Mouse (Mus musculus) macrophage (primary cell): ENCODE data around the gene Parp3. TPM values are rescaled to one million over a fixed set of nuclear protein-coding genes. Genes with fewer than 3 reads are reported as not detected.

ENCODE experiments used
- H3K27ac ChIP-seq: fragments of 350-480 bp; formaldehyde crosslinking; 2 replicates; pipeline ENCODE4 v1.9.0; 2021
- H3K36me3 ChIP-seq: fragments of 350-480 bp; formaldehyde crosslinking; 2 replicates; pipeline ENCODE4 v1.9.0; 2021; ENCODE audit errors: inconsistent target
- H3K4me3 ChIP-seq: fragments of 350-480 bp; formaldehyde crosslinking; 2 replicates; pipeline ENCODE4 v1.9.0; 2021; ENCODE audit errors: inconsistent target
- H3K79me2 ChIP-seq: fragments of 350-480 bp; formaldehyde crosslinking; 2 replicates; pipeline ENCODE4 v1.9.0; 2021; ENCODE audit errors: inconsistent target
- WGBS: methylation state at CpG from one replicate; pipeline ENCODE4 v1.1.7; 2026; ENCODE audit warnings: inconsistent platforms; ENCODE audit not compliant: missing documents; 5-methylcytosine and 5-hydroxymethylcytosine counted together
- polyA plus RNA-seq: library from polyadenylated mRNA; stranded (reverse); fragments of 250-400 nt; gene quantifications from 3 replicates; pipeline ENCODE4 v1.2.4, GENCODE M21; 2018; ENCODE audit warnings: inconsistent platforms

Parp3 gene
- polyA plus RNA-seq, 1 experiment from 2014 or later: 31.0 TPM

GRCm38 (mm10) chr9:106457163-106457559, 19.6 kb downstream of the Parp3 start:
- Histone ChIP-seq H3K4me3 (no peak overlapping the region), H3K79me2 (no peaks in the 10 kb centered on the region), H3K36me3 (no peaks in the 10 kb centered on the region), H3K27ac (no peak overlapping the region)
- WGBS: 92% methylated on average over 9 of the region's 9 CpGs

- H3K4me3 ChIP-seq: no peak overlapping the region
- 92% methylated on average over 15 of the region's 15 CpGs for WGBS
- H3K79me2 ChIP-seq: no peaks in the 10 kb centered on the region
- no peak overlapping the region for H3K27ac ChIP-seq
- H3K36me3 ChIP-seq: no peaks in the 10 kb centered on the region
These were observed 20.2 kb downstream of the Parp3 start for GRCm38 (mm10) chr9:106456325-106457162.

- WGBS: 81% methylated on average over 17 of the region's 17 CpGs
- Histone ChIP-seq H3K79me2 (no peaks in the 10 kb centered on the region), H3K4me3 (no peak overlapping the region), H3K27ac (no peak overlapping the region), H3K36me3 (no peaks in the 10 kb centered on the region)
These were observed 21.7 kb downstream of the Parp3 start for GRCm38 (mm10) chr9:106454888-106455681.

GRCm38 (mm10) chr9:106454071-106454761, 22.5 kb downstream of the Parp3 start:
- no peaks in the 10 kb centered on the region for H3K36me3 ChIP-seq
- WGBS: 32% methylated on average over 19 of the region's 20 CpGs
- H3K4me3 ChIP-seq: peak overlapping the region; percentile 15; the same call in 1 of the 2 replicates
- no peak overlapping the region for H3K27ac ChIP-seq
- H3K79me2 ChIP-seq: no peaks in the 10 kb centered on the region

GRCm38 (mm10) chr9:106453271-106454070, 23.3 kb downstream of the Parp3 start, which contains the start of gene Pcbp4:
Gene Pcbp4 (plus strand): TSS chr9:106453291.
- Histone ChIP-seq H3K27ac (no peak within 1 kb of the TSS), H3K36me3 (no peaks in the 10 kb centered on the region), H3K79me2 (no peaks in the 10 kb centered on the region), H3K4me3 (peak within 1 kb of the TSS; percentile 17; the same call in 1 of the 2 replicates)
- WGBS: 2% methylated on average over 54 of the region's 74 CpGs

- H3K27ac ChIP-seq: no peak overlapping the region
- H3K4me3 ChIP-seq: no peak overlapping the region
- 88% methylated on average over 6 of the region's 7 CpGs for WGBS
- no peaks in the 10 kb centered on the region for H3K79me2 ChIP-seq
- H3K36me3 ChIP-seq: no peaks in the 10 kb centered on the region
These were observed 23.9 kb downstream of the Parp3 start for GRCm38 (mm10) chr9:106452821-106453220.

- Histone ChIP-seq H3K27ac (no peak overlapping the region), H3K36me3 (no peaks in the 10 kb centered on the region), H3K79me2 (no peaks in the 10 kb centered on the region), H3K4me3 (no peak overlapping the region)
- WGBS: 82% methylated on average over 6 of the region's 6 CpGs
These were observed 24.4 kb downstream of the Parp3 start for GRCm38 (mm10) chr9:106452351-106452750.

- Histone ChIP-seq H3K27ac (no peak overlapping the region), H3K4me3 (no peak overlapping the region), H3K36me3 (no peaks in the 10 kb centered on the region), H3K79me2 (no peaks in the 10 kb centered on the region)
- WGBS: 69% methylated on average over 2 of the region's 2 CpGs
These were observed 24.9 kb downstream of the Parp3 start for GRCm38 (mm10) chr9:106451899-106452298.

GRCm38 (mm10) chr9:106451298-106451697, 25.5 kb downstream of the Parp3 start:
- Histone ChIP-seq H3K79me2 (no peaks in the 10 kb centered on the region), H3K4me3 (no peak overlapping the region), H3K27ac (no peak overlapping the region), H3K36me3 (no peaks in the 10 kb centered on the region)
- WGBS: 91% methylated on average over 10 of the region's 11 CpGs

- no peak overlapping the region for H3K4me3 ChIP-seq
- H3K79me2 ChIP-seq: no peaks in the 10 kb centered on the region
- H3K27ac ChIP-seq: no peak overlapping the region
- WGBS: 90% methylated on average over 9 of the region's 9 CpGs
- H3K36me3 ChIP-seq: no peaks in the 10 kb centered on the region
These were observed 26.1 kb downstream of the Parp3 start for GRCm38 (mm10) chr9:106450661-106451060.

GRCm38 (mm10) chr9:106449947-106450346, 26.8 kb downstream of the Parp3 start:
- no peaks in the 10 kb centered on the region for H3K36me3 ChIP-seq
- H3K4me3 ChIP-seq: no peak overlapping the region
- H3K27ac ChIP-seq: no peak overlapping the region
- no peaks in the 10 kb centered on the region for H3K79me2 ChIP-seq
- WGBS: 94% methylated on average over 8 of the region's 8 CpGs

GRCm38 (mm10) chr9:106448498-106449031, 28.2 kb downstream of the Parp3 start:
- H3K27ac ChIP-seq: peak overlapping the region; percentile 27; the same call in 1 of the 2 replicates

GRCm38 (mm10) chr9:106447951-106448350, 28.8 kb downstream of the Parp3 start:
- Histone ChIP-seq H3K4me3 (peak overlapping the region; percentile 56), H3K27ac (peak overlapping the region; percentile 27; the same call in 1 of the 2 replicates), H3K79me2 (no peaks in the 10 kb centered on the region), H3K36me3 (no peaks in the 10 kb centered on the region)
- 36% methylated on average over 9 of the region's 9 CpGs for WGBS

More at GRCm38 (mm10) chr9:106448498-106449031, 28.2 kb downstream of the Parp3 start:
- Histone ChIP-seq H3K79me2 (no peaks in the 10 kb centered on the region), H3K4me3 (peak overlapping the region; percentile 56), H3K36me3 (no peaks in the 10 kb centered on the region)
- WGBS: 1% methylated on average over 23 of the region's 23 CpGs
